Mouse (Mus musculus) layer of hippocampus, adult 11-12 months (tissue): ENCODE results near the gene Pdzd2.

ENCODE experiments used
- DNase-seq: peaks from one replicate; pipeline ENCODE4 v3.0.0; 2022; ENCODE audit warnings: low spot score

Pdzd2 gene

DNA sequence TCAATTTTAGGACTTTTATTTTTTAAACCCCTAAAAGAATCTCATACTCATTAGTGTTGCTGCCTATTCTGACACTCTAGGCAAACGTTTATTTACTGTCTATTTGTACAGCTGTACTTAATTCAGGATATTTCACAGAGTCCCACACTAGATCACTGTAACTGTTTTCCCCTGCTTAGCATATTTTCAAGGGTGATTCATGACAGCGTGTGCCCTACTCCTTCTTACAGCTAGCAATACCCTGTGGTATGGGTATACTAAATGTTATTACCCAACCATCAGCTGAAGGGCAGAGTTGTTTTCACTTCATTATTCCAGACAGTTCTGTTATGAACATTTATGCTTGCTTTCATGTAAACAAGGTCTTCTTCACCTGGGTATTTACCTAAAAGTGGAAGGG lies 423.7 kb downstream of the Pdzd2 start:
- no peak for DNase-seq

DNA sequence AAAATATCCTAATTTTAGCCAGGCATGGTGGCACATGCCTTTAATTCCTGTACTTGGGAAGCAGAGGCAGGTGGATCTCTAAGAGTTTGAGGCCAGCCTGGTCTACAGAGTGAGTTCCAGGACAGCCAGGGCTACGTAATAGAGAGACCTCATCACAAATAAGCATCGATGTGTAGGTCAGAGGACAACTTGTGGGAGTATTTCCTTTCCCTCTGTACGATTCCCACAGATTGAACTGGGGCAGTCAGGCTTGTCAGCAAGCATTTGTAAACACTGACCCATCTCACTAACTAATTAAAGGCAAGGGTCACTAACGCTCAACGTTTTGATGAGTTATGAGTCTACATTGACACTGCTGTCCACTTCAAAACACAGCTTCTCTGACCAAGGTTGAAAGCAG lies 425.1 kb downstream of the Pdzd2 start:
- DNase-seq: no peak

DNA sequence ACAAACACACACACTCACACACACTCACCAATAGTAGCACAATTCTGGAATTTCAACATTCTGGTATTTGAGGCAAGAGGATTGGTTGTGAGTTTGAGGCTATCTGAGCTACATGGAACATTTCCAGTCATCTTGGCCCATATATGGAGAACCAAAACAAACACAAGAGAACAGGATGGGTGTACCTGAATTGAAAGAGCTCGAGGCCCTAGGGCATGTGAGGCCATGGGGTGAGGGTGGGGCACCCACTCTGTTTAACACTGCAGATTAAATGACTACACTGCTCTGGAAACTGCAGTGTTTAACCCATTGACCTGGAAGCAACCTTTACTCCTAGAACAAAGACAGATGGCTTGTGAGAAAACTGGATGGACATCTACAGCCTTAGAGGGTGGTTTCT lies 426.5 kb downstream of the Pdzd2 start:
- DNase-seq: no peak

DNA sequence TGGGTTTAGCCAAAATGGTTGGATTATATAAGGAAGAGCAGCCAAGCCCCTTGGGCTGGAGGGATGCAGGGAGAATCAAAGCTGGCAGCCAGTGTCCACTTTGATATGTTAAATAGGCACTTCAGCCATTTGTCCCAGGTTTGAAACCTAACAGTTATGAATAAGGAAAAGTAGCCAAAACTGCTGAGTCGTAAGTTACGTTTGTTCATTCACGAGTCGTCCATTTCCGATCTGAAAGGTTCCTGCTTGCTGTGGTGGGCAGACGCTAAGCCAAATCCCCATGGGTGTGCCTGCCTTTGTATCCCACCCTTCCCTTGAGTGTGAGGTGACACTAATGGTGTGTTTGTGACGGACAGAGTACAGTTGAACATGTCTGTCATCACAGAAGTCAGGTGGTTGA lies 428.3 kb downstream of the Pdzd2 start:
- DNase-seq: no peak

DNA sequence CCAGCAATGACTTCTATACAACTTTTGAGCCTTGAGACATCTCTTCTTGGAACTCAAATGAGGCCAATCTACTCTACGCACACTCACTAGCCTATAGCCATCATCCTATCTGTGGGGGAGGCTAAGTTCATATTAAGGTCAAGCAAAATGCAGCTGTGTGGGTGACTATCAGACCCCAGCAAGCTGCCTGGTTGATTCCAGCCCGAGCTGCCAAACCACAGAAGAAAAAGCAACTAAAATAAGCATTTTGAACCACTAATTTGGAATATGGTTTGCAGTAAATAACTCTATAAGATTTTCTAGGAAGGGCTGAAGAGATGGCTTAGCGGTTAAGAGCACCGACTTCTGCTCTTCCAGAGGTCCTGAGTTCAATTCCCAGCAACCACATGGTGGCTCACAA lies 429.0 kb downstream of the Pdzd2 start:
- DNase-seq: no peak
